29 mouse cellular contexts compared by ENCODE assay signal in genomic region chr3:130736758-130737157, GRCm38 (mm10). TPM values are rescaled to one million over a fixed set of nuclear protein-coding genes. Genes with fewer than 3 reads are reported as not detected.
A peak's percentile ranks its signal among the peaks of the same experiment; 100 is the strongest.
DNase-seq lines count a peak whose midpoint lies in the region; ATAC-seq lines count a peak whose summit lies in the region.
"Had no signal": no experiment of that assay in that cellular context is flagged by ENCODE, and none has a peak within 500 bp of the region (broad histone marks: within the 10 kb centered on the region; RNA-seq: fewer than 3 reads in every experiment).

No protein-coding gene starts in this region.

- H3K4me2 ChIP-seq in forebrain, embryonic 16.5 days (ENCODE audit: low read length): no peak overlapping the region
- H3K4me2 ChIP-seq in hindbrain, embryonic 15.5 days: no peak overlapping the region
- no peak overlapping the region for H3K4me2 ChIP-seq in hindbrain, embryonic 12.5 days (replicated peaks)
- no peak overlapping the region for H3K4me2 ChIP-seq in neural tube, embryonic 14.5 days (ENCODE audit: low read depth, low read length)
- H3K4me2 ChIP-seq: embryonic facial prominence, embryonic 13.5 days; heart, embryonic 11.5 days; limb, embryonic 15.5 days; liver, embryonic 13.5 days had no signal

- ATAC-seq in forebrain, embryonic 16.5 days: no peak
- ATAC-seq in hindbrain, embryonic 15.5 days (ENCODE audit: low FRiP score, low read depth): no peak
- no peak for ATAC-seq in hindbrain, embryonic 12.5 days (ENCODE audit: low FRiP score)
- no peak for ATAC-seq in neural tube, embryonic 14.5 days (ENCODE audit: low read depth)
- ATAC-seq: intestine, embryonic 16.5 days; lung, postnatal 0 days had no signal

- H3K4me1 ChIP-seq in forebrain, embryonic 10.5 days: peaks cover 32% of the 10 kb centered on the region
- H3K4me1 ChIP-seq in forebrain, embryonic 16.5 days (replicated peaks; ENCODE audit: control insufficient read depth, insufficient read depth, low read length): no peaks in the 10 kb centered on the region
- H3K4me1 ChIP-seq in hindbrain, embryonic 15.5 days (replicated peaks): peaks cover 13% of the 10 kb centered on the region
- H3K4me1 ChIP-seq in hindbrain, embryonic 12.5 days: peaks cover 3% of the 10 kb centered on the region; the same call in 1 of the 2 replicates
- H3K4me1 ChIP-seq in neural tube, embryonic 14.5 days (ENCODE audit: control insufficient read depth, insufficient read depth, low read length): peaks cover 7% of the 10 kb centered on the region; the same call in 1 of the 2 replicates
- H3K4me1 ChIP-seq: embryonic facial prominence, embryonic 13.5 days; limb, embryonic 15.5 days; liver, embryonic 13.5 days had no signal

- H3K27me3 ChIP-seq in forebrain, embryonic 10.5 days (ENCODE audit: poor library complexity, severe bottlenecking): no peaks in the 10 kb centered on the region
- no peaks in the 10 kb centered on the region for H3K27me3 ChIP-seq in forebrain, embryonic 16.5 days (replicated peaks; ENCODE audit: control insufficient read depth, insufficient read depth, low read length)
- no peaks in the 10 kb centered on the region for H3K27me3 ChIP-seq in hindbrain, embryonic 15.5 days
- no peaks in the 10 kb centered on the region for H3K27me3 ChIP-seq in hindbrain, embryonic 12.5 days
- H3K27me3 ChIP-seq in neural tube, embryonic 14.5 days (ENCODE audit: control insufficient read depth, insufficient read depth, low read length): no peaks in the 10 kb centered on the region
- H3K27me3 ChIP-seq: embryonic facial prominence, embryonic 13.5 days had no signal

- H3K4me3 ChIP-seq in forebrain, embryonic 10.5 days: no peak overlapping the region
- H3K4me3 ChIP-seq in forebrain, embryonic 16.5 days (replicated peaks; ENCODE audit: low read length): no peak overlapping the region
- no peak overlapping the region for H3K4me3 ChIP-seq in hindbrain, embryonic 15.5 days
- no peak overlapping the region for H3K4me3 ChIP-seq in hindbrain, embryonic 12.5 days
- no peak overlapping the region for H3K4me3 ChIP-seq in neural tube, embryonic 14.5 days (ENCODE audit: low read depth, low read length)
- H3K4me3 ChIP-seq: embryonic facial prominence, embryonic 13.5 days; gastrocnemius, adult 2 months; limb, embryonic 15.5 days; liver, embryonic 13.5 days; myocyte had no signal

- DNase-seq in forebrain, embryonic 10.5 days (ENCODE audit: extremely low spot score, low spot score): no peak
- DNase-seq in neural tube, embryonic 10.5 days (ENCODE audit: extremely low spot score, low spot score): no peak
- DNase-seq in cerebellum, adult 11 months: no peak
- DNase-seq: adrenal gland, postnatal 25 days; cerebellum, adult 18-20 months; cerebellum, postnatal 10 days; gastrocnemius, adult 2 months; gastrocnemius, postnatal 36 days; heart, adult 18-20 months; heart, postnatal 36 days; kidney, adult 8-10 months; kidney, postnatal 10 days; layer of hippocampus, postnatal 36 days; left cerebral cortex, postnatal 4 days; liver, embryonic 13.5 days; lung, adult 18-20 months; right cerebral cortex, postnatal 25 days; thymus, postnatal 14 days had no signal

- no peak overlapping the region for H3K9ac ChIP-seq in forebrain, embryonic 16.5 days (replicated peaks; ENCODE audit: low read depth, low read length)
- no peak overlapping the region for H3K9ac ChIP-seq in hindbrain, embryonic 15.5 days
- H3K9ac ChIP-seq in hindbrain, embryonic 12.5 days: no peak overlapping the region
- no peak overlapping the region for H3K9ac ChIP-seq in neural tube, embryonic 14.5 days (replicated peaks; ENCODE audit: low read depth, low read length)
- H3K9ac ChIP-seq: embryonic facial prominence, embryonic 13.5 days; limb, embryonic 15.5 days; liver, embryonic 13.5 days had no signal

- peak overlapping the region; percentile 63 for H3K27ac ChIP-seq in forebrain, embryonic 10.5 days
- H3K27ac ChIP-seq in forebrain, embryonic 16.5 days (ENCODE audit: low read length): no peak overlapping the region
- 0 out of 2 replicates have a peak overlapping the region, but pooled peaks have one; percentile 20 for H3K27ac ChIP-seq in hindbrain, embryonic 15.5 days (replicated peaks)
- no peak overlapping the region for H3K27ac ChIP-seq in hindbrain, embryonic 12.5 days
- H3K27ac ChIP-seq in neural tube, embryonic 14.5 days (ENCODE audit: low read depth, low read length): peak overlapping the region; percentile 48
- H3K27ac ChIP-seq: embryonic facial prominence, embryonic 13.5 days; gastrocnemius, adult 2 months; limb, embryonic 15.5 days; liver, embryonic 13.5 days; macrophage had no signal

- no peaks in the 10 kb centered on the region for H3K9me3 ChIP-seq in forebrain, embryonic 10.5 days
- H3K9me3 ChIP-seq in forebrain, embryonic 16.5 days (ENCODE audit: control insufficient read depth, low read length): no peaks in the 10 kb centered on the region
- H3K9me3 ChIP-seq in hindbrain, embryonic 15.5 days: no peaks in the 10 kb centered on the region
- H3K9me3 ChIP-seq in hindbrain, embryonic 12.5 days (replicated peaks): no peaks in the 10 kb centered on the region
- H3K9me3 ChIP-seq in neural tube, embryonic 14.5 days (ENCODE audit: control insufficient read depth, low read length): no peaks in the 10 kb centered on the region
- H3K9me3 ChIP-seq: embryonic facial prominence, embryonic 13.5 days; limb, embryonic 15.5 days; liver, embryonic 13.5 days had no signal

- H3K36me3 ChIP-seq in forebrain, embryonic 10.5 days (replicated peaks): no peaks in the 10 kb centered on the region
- no peaks in the 10 kb centered on the region for H3K36me3 ChIP-seq in forebrain, embryonic 16.5 days (ENCODE audit: control insufficient read depth, insufficient read depth)
- no peaks in the 10 kb centered on the region for H3K36me3 ChIP-seq in hindbrain, embryonic 15.5 days
- no peaks in the 10 kb centered on the region for H3K36me3 ChIP-seq in hindbrain, embryonic 12.5 days
- no peaks in the 10 kb centered on the region for H3K36me3 ChIP-seq in neural tube, embryonic 14.5 days (ENCODE audit: control insufficient read depth, insufficient read depth, low read length)
- H3K36me3 ChIP-seq: embryonic facial prominence, embryonic 13.5 days; limb, embryonic 15.5 days; liver, embryonic 13.5 days had no signal

- 53% methylated on average over 4 of the region's 4 CpGs for WGBS in forebrain, embryonic 10.5 days
- 34% methylated on average over 4 of the region's 4 CpGs for WGBS in forebrain, embryonic 16.5 days
- WGBS in hindbrain, embryonic 15.5 days: 71% methylated on average over 4 of the region's 4 CpGs
- WGBS in hindbrain, embryonic 12.5 days: 55% methylated on average over 4 of the region's 4 CpGs
- WGBS in neural tube, embryonic 14.5 days: 51% methylated on average over 4 of the region's 4 CpGs

RNA-seq across cellular contexts. Expression of gene Rpl34, which starts 6.6 kb away (rescaled TPM):
- 923 and 949 TPM in 2 replicates for polyA plus RNA-seq in forebrain, embryonic 10.5 days (2016; fragmentation: Nextera tagmentation; extraction: Ambion mirVana)
- polyA plus RNA-seq in forebrain, embryonic 16.5 days (2015; fragmentation: Nextera tagmentation; extraction: Ambion mirVana): 526 and 528 TPM in 2 replicates
- polyA plus RNA-seq in hindbrain, embryonic 15.5 days (2015; fragmentation: Nextera tagmentation; extraction: Ambion mirVana): 511 and 568 TPM in 2 replicates
- polyA plus RNA-seq in hindbrain, embryonic 12.5 days (2016; fragmentation: Nextera tagmentation; extraction: Ambion mirVana): 479 and 601 TPM in 2 replicates
- 565 and 577 TPM in 2 replicates for polyA plus RNA-seq in neural tube, embryonic 14.5 days (2014; fragmentation: Nextera tagmentation; extraction: Ambion mirVana)

RNA-seq across cellular contexts. Expression of gene Ostc, which starts 27.5 kb away (rescaled TPM):
- polyA plus RNA-seq in forebrain, embryonic 10.5 days (2016; fragmentation: Nextera tagmentation; extraction: Ambion mirVana): 330 TPM in 2 replicates
- polyA plus RNA-seq in forebrain, embryonic 16.5 days (2015; fragmentation: Nextera tagmentation; extraction: Ambion mirVana): 235 and 243 TPM in 2 replicates
- 192 and 206 TPM in 2 replicates for polyA plus RNA-seq in hindbrain, embryonic 15.5 days (2015; fragmentation: Nextera tagmentation; extraction: Ambion mirVana)
- polyA plus RNA-seq in hindbrain, embryonic 12.5 days (2016; fragmentation: Nextera tagmentation; extraction: Ambion mirVana): 271 and 273 TPM in 2 replicates
- 190 and 225 TPM in 2 replicates for polyA plus RNA-seq in neural tube, embryonic 14.5 days (2014; fragmentation: Nextera tagmentation; extraction: Ambion mirVana)

Comparison
In these comparisons a context has a peak if more than half of its experiments do, and no peak if none do; other contexts are left out.
1. H3K27ac ChIP-seq: peak in forebrain, embryonic 10.5 days (single experiment), hindbrain, embryonic 15.5 days (single experiment) and neural tube, embryonic 14.5 days (single experiment); none in forebrain, embryonic 16.5 days (single experiment) and hindbrain, embryonic 12.5 days (single experiment).